11 mouse cellular contexts compared by ENCODE assay signal in genomic region chr5:129260689-129261088, GRCm38 (mm10).
A peak's percentile ranks its signal among the peaks of the same experiment; 100 is the strongest.
DNase-seq lines count a peak whose midpoint lies in the region; ATAC-seq and TF ChIP-seq lines count a peak whose summit lies in the region.
"Had no signal": no experiment of that assay in that cellular context is flagged by ENCODE, and none has a peak within 500 bp of the region (broad histone marks: within the 10 kb centered on the region; RNA-seq: fewer than 3 reads in every experiment).

No protein-coding gene starts in this region.

- H3K36me3 ChIP-seq in hindbrain, postnatal 0 days (ENCODE audit: insufficient read depth, low read length) = no peaks in the 10 kb centered on the region
- H3K36me3 ChIP-seq: liver, embryonic 13.5 days; midbrain, embryonic 10.5 days had no signal

- no peaks in the 10 kb centered on the region for H3K9me3 ChIP-seq in hindbrain, postnatal 0 days (ENCODE audit: low read length)
- H3K9me3 ChIP-seq: midbrain, embryonic 10.5 days had no signal

- TF ChIP-seq CTCF in lung, adult 2 months (IDR thresholded peaks at IDR 0.05; ENCODE audit: insufficient read depth, low read length) = no peak
- TF ChIP-seq CTCF in hindbrain, postnatal 0 days (IDR thresholded peaks at IDR 0.05; ENCODE audit: low read depth) = no peak

- TF ChIP-seq POLR2A in lung, adult 2 months (IDR thresholded peaks at IDR 0.05; ENCODE audit: borderline replicate concordance, extremely low read depth, low read depth, low read length) = no peak

- no peak for ATAC-seq in hindbrain, postnatal 0 days

- H3K27ac ChIP-seq in hindbrain, postnatal 0 days = no peak overlapping the region
- H3K27ac ChIP-seq: liver, embryonic 13.5 days; midbrain, embryonic 10.5 days had no signal

- no peak overlapping the region for H3K9ac ChIP-seq in hindbrain, postnatal 0 days (replicated peaks; ENCODE audit: low read length)
- H3K9ac ChIP-seq: liver, embryonic 13.5 days had no signal

- peaks cover 9% of the 10 kb centered on the region for H3K4me1 ChIP-seq in lung, adult 2 months (ENCODE audit: control insufficient read depth, insufficient read depth, low read length)
- 0 out of 2 replicates have a peak, but pooled peaks cover 4% of the 10 kb centered on the region for H3K4me1 ChIP-seq in hindbrain, postnatal 0 days (ENCODE audit: insufficient read depth, low read length)

- peak; percentile 44 for DNase-seq in adrenal gland, adult 2 months
- no peak for DNase-seq in adrenal gland, postnatal 4 days (ENCODE audit: low spot score in 2 of 2)
- DNase-seq in adrenal gland, postnatal 10 days = peak; percentile 14
- DNase-seq in kidney, adult 8-10 months = peak; percentile 55 to 66
- DNase-seq in lung, adult 2 months = peak; percentile 5
- DNase-seq in right cerebral cortex, adult 18-20 months = no peak
- no peak for DNase-seq in hindbrain, postnatal 0 days (ENCODE audit: low spot score)
- no peak for DNase-seq in spleen, postnatal 36 days (ENCODE audit: low spot score in 2 of 2)
- DNase-seq: layer of hippocampus, postnatal 36 days; liver, embryonic 13.5 days had no signal

- H3K27me3 ChIP-seq in hindbrain, postnatal 0 days (ENCODE audit: insufficient read depth, low read length) = no peaks in the 10 kb centered on the region
- H3K27me3 ChIP-seq: liver, embryonic 13.5 days had no signal

- H3K4me2 ChIP-seq in hindbrain, postnatal 0 days (ENCODE audit: low read depth, low read length) = no peak overlapping the region
- H3K4me2 ChIP-seq: liver, embryonic 13.5 days had no signal

- 45% methylated on average over 9 of the region's 9 CpGs for WGBS in lung, adult 2 months
- WGBS in hindbrain, postnatal 0 days = 78% methylated on average over 9 of the region's 9 CpGs

- no peak overlapping the region for H3K4me3 ChIP-seq in lung, adult 2 months (replicated peaks; ENCODE audit: extremely low read depth, low read depth, low read length)
- no peak overlapping the region for H3K4me3 ChIP-seq in hindbrain, postnatal 0 days (ENCODE audit: low read length)
- H3K4me3 ChIP-seq: liver, embryonic 13.5 days; midbrain, embryonic 10.5 days had no signal

Comparison
In these comparisons a context has a peak if more than half of its experiments do, and no peak if none do; other contexts are left out.
1. DNase-seq: peak in adrenal gland, adult 2 months (single experiment), adrenal gland, postnatal 10 days (single experiment), kidney, adult 8-10 months (2 of 2) and lung, adult 2 months (single experiment); none in adrenal gland, postnatal 4 days (0 of 2), right cerebral cortex, adult 18-20 months (single experiment), hindbrain, postnatal 0 days (single experiment) and spleen, postnatal 36 days (0 of 2).